Mouse (Mus musculus) left cerebral cortex, postnatal 10 days (tissue): ENCODE measurements around the gene Tspan9. TPM values are rescaled to one million over a fixed set of nuclear protein-coding genes. Genes with fewer than 3 reads are reported as not detected.

Source experiments
- DNase-seq, 2 experiments: peaks; one replicate each; pipeline ENCODE4 v3.0.0; 2021 to 2022; ENCODE audit warnings: low spot score in 2 of 2, mixed read lengths in 1 of 2; ENCODE audit errors: extremely low spot score in 1 of 2
- intact Hi-C: fragments of 180-260 bp; cut with DNase I; formaldehyde crosslinking; loops from one replicate; pipeline ENCODE4 v1.15.1; 2025
- total RNA-seq, 2 experiments: library from RNA; stranded (reverse); gene quantifications; 2 replicates each; pipeline ENCODE4 v1.2.3; 2021

The Tspan9 gene
- total RNA-seq, 2 experiments from 2014 or later: 84.7 to 89.1 TPM

DNA sequence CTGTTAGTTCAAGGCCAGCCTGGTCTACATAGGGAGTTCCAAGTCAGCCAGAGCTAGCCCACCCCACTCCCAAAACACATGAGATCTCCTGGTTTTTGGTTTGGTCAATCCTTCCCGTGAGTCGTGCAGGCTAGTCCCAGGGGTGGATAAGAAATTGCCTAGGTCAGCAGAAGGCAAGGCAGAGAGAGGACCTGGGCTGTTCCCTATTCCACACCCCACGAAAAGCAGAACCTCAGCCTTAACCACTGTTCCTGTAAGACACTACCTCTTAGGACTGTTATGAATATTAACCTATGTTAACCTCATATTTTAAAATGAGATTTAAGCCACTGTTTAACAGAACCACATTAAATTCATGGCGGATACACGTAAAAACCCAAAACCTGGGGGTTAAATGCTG is 8.4 kb downstream of the Tspan9 start:
- no peak for DNase-seq
- intact Hi-C loops: no loop called here

DNA sequence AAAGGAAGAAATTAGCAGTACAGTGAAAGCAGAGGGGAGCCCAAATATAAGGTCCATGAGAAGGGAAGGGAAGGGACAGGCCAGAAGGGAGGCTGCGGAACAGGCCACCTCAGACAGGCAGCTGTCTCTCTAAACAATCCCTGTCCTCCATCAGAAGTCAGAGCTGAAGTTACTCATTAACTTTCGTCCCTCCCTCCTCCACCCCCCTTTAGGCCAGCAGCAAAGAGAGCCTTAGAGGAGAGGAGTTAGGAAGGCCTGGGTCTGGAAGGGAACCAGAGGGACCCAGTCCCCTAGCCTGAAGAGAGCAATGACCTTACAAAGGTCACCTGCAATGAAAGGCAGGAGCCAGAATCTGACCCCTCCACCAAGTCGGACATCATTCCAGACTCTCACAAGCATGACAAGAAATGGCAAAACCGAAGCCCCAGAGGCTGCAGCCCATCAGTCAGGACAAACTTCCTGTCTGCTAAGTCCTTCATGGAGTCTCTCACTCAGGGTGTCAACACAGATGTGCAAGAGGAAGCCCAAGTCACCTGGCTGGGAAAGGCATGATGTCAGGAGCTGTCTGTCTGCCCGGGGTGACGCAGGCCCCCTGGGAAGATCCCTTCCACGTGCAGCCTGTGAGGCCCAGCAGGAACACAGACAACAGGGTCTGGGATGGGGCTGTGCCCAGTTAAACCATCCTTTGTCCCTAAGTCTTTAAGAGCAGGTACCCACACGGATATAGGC is 9.0 kb downstream of the Tspan9 start:
- no peak for DNase-seq
- intact Hi-C loops: no loop called here

DNA sequence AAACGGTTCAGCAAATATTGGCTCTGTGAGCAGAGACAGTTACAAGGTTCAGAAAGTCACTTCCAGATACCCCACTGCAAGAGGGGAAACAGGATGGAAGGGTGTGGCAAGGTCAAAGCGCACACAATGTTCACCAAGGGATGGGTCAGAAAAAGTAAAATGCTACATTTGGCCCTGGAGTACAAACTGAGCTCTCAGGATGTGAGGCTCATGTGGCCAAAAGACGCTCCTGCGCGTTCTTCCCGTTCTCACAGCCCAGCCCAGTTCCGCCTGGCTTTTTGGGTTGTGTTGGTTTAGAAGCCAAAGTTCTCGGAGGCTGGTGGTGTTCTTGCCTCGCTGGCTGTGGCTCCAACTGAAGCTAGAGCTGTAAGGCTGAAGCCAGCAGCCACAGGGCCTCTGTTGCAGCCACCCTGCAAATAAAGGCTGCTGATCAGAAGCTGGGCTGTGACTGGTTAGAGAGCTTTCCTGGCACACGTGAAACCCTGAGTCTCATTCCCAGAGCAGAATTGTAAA is 9.7 kb downstream of the Tspan9 start:
- intact Hi-C loops: no loop called here
- DNase-seq: no peak

DNA sequence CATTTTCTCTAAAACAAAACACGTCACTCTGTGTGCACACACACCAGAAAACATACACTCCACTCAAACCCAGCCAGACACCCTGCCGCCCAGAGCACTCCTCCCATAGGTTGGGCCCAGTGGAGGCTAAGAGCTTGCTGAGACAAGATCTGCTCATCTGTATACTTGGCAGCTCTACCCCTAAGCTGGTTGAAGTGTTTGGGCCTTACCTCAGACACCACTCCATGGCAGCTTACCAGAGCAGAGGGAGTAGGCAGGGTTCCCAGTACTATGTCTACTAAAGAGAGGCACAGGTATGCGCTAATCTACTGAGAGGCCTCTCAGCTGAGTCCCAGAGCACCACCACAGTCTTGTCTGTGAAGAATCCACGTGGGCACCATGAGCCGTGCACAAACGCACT is 10.8 kb downstream of the Tspan9 start:
- DNase-seq: no peak
- intact Hi-C loops: no loop called here

DNA sequence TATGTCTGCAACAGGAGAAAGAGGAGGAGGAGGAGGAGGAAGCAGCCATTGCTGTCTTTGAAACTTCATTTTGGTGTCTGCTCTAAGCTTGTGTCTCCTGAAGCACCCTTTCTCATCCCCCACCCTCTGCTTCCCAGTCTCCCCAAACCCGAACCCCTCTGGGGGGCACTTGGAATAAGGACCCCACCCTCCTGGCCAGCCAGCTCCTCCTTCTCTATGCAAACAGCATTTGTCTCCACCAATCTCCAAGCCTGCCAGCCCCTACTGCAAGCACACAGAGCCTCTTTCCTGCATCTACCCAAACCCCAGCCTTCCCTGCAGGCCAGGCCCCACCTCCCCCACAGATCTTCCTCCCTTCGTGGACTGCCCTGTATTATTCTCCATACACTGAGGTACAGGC is 12.0 kb downstream of the Tspan9 start:
- intact Hi-C loops: no loop called here
- no peak for DNase-seq

DNA sequence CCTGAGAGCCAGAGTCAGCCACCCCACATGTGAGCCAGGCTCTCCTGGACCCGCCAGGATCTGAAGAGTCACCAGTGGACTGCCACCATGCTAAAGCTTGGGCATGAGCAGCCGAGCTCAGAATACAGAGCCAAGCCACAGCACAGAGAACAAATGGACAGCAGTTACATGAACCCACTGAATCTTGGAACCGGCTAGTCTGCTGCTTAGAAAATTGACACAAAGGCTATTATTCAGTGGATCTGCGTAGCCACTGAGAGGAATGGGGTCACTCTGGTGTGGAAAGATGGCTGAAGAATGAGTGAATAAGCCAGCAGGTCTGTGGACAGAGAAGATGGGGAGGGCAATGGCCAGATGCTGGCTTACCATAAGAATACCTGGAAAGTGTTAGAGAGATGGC is 12.7 kb downstream of the Tspan9 start:
- intact Hi-C loops: no loop called here
- no peak for DNase-seq

DNA sequence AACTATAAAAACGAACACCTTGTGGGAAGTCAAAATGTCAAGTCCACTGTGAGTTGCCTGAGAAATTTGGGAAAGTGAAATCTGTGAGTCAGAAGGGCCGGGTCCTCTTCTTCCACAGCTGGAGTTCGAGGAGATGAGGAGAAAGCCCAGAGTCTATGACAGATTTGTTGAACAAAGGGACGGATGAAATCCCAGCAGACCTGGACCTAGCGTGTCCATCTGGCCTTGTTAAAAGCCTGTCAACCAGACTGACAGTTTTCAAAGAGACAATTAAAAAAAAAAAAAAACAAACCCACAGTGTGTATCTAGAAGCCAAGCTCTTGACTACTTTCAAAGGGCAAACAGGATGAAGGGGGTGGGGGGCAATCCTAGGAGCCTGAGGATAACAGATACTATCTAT is 14.0 kb downstream of the Tspan9 start:
- no peak for DNase-seq
- intact Hi-C loops: no loop called here

DNA sequence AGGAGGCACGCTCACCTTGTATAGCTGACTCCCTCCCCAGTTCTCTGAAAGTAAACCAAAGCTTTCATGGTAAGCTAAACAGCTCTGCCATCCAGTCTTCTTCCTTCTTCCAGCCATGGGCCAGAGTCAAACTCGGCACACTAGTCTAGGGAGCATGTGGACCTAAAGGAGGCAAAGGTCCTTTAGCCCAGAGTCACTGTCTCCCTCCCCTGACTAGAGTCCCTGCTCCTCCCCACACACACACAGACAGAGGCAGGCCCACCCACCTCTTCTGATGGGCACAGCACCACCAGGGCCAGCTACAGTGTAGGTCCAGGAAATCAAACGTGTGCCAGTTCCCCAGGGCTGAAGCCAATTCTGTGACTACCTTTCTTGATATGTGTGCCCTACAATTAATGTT is 16.1 kb downstream of the Tspan9 start:
- no peak for DNase-seq
- intact Hi-C loops: no loop called here

DNA sequence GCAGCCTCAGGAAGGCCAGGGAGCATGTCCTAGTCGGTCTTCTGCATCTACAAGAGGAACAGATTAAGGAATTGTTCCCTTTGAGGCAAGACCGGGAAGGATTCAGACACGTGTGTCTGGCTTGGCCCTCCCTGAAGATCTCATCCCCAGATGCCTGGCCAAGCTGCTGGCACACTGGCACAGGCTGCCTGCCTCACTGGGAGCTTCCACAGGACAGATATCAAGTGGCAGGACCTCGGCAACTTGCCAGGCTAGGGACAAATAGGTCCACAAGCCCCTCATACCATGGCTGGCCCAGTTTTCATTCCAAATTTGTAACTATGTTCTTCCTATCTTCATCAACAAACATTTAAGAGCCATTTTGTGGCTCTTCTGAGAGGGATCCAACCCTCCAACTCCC is 16.5 kb downstream of the Tspan9 start:
- intact Hi-C loops: no loop called here
- no peak for DNase-seq

DNA sequence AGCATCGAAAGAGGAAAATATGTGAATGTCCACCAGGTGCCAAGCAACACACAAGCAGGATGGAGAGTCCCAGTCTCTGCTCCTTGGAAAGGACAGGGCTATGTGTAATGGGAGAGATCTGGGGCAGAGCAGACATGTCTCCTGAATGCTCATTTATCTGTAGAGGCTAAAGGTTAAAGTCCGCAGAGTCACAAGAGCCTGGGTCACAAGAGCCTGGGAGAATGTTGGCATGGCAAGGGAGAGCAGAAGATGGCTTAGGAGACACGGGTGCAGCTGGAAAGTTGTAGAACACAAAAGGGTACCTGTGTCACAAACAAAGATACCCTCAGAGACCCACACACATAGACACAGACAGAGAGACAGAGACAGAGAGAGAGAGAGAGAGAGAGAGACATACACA is 17.9 kb downstream of the Tspan9 start:
- intact Hi-C loops: no loop called here
- no peak for DNase-seq

DNA sequence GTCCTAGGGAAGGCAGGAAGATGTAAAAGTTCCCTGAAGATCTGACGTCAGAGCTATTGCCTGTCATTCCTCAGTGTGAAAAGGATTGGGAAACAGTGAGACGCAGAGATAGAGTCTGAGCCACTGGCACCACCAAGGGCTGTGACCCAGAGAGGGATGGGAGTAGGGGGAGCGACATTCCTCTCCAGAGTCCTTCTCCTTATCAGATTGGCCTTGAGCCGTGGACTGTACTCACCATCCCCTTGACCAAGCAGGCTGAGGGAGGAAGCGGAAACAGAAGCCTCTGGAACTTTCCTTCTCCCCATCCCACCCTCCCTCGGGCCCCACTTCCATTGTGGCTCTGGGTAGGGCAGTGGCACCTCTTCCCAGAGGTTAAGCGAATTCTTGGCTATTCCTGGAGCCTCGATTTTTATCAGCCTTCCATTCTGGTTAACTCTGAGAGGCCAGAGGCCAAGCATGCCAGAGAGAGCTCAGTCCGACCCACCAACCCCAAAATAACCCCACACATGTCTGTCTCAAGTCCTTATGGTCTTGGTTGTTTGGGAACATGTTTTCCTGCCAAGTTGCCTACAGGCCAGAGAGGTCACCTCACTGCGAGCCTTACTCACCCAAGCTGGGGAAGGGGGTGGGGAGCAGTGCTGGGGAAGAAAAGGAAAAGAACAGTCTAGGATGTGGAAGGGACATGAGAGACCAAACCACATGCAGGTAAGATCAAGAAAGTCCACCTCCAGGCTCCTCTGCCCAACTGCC is 19.0 kb downstream of the Tspan9 start:
- intact Hi-C loops: no loop called here
- DNase-seq: no peak

DNA sequence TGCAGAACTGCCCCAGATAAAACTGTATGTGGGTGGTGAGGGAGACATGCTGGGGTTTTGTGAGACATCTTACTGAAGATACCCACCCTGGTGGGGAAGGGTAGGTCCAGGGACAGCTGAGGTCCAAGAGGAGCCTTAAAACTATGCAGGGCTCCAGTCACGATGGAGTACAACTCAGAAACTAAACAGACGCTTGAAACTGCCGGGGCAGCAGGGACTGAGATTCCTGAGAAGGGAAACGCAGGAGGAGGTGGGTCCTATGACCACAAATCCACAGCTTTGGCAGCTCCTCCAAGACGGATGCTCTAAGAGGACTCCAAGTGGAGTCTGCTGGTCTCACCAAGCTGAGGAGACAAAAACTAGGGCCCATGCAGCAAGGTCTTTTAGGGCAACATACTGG is 21.3 kb downstream of the Tspan9 start:
- intact Hi-C loops: no loop called here
- DNase-seq: no peak

DNA sequence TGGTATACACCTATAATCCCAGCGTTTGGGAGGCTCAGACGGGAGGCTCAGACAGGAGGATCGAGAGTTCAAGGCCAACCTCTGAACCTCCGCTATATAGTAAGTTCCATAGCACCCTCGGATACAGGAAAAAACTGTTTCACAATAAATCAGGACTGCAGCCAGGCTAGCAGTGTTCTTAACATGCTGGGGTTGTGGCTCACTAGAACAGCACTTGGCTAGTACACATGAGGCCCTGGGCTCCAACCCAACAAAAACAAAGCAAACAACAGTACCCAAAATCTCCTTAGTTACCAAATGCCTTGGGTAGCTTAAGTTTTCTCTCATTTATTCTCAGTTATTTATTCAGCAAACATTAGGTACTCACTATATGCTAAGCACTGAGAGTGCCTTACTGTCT is 21.7 kb downstream of the Tspan9 start:
- intact Hi-C loops: no loop called here
- DNase-seq: no peak

DNA sequence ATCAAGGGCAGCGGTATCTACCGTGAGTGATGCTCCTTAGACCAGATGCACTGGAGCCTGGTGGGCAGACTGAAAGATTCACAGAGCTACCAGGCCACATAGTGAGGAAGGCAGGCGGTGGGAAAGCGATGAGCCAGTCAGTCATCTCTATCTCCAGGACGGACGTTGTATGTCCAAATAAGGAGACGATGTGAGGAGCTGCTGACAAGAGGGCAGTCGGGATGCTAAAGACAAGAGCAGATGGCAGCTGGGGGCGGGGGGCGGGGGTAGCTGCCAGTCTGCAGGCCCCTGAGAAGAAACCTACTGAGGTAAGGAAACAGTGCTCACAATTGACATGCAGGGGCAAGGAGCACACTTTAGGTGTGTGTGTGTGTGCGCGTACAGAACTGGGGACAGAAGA is 22.6 kb downstream of the Tspan9 start:
- intact Hi-C loops: no loop called here

DNA sequence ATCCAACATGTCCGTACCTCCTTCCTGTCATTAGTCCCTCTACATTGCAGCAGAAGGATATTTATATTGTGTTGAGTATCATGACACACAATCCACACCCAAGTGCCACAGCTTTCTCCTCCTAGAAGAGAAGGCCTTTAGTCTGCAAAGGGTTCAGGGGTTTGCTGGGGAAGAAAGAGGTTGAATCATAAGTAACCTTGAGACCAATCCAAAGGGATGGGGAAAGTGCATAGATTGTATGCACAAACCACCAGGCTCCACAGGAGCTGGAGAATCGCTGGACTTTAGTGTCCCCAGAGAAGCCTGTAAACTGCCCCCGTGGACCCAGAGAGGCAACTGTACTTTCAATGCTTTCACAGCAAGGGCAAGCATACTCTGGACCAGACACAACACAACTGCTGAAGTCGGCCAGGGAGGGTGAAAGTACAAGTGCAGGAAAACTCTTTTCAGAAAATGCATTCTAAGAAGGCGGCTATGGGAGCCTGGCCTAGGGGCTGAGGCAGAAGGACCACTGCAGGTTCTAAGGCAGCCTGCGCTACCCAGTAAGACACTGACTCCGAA is 24.6 kb downstream of the Tspan9 start:
- intact Hi-C loops: no loop called here

More for the DNA sequence above, 22.6 kb downstream of the Tspan9 start:
- DNase-seq: no peak

DNA sequence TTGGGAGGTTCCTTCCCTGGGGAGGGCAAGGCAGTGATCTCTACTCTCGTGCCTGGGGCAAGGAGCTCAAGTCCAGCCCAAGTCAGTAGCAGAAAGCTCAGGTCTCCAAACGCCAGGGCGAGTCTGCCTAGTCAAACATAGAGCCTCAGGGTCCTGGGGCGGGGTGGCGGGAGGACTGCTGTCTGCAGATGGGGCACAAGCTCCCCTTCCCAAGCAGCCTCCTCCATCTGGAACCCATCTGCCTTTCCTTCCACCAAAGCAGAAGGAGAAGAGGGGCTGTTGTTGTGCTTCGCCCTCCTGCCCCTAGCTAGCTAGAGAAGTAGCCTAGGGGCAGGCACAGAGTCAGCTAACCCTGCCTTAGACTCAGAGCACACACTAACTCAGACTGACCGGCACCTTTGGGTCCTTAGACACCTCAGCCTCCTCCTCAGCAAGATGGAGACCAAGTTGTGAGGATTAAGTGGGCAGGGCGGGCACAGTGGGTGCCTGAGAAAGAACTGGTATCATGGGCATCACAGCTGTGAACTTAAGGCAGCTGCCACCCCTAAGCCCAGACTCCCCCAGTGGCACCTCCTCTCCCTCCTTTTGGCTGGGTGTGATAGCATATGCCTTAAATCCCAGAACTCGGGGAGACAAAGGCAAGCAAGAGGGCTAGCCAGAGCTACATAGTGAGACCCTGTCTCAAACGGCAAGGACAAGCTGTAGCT is 26.4 kb downstream of the Tspan9 start:
- intact Hi-C loops: no loop called here
- no peak for DNase-seq

More for the DNA sequence above, 24.6 kb downstream of the Tspan9 start:
- DNase-seq: no peak

DNA sequence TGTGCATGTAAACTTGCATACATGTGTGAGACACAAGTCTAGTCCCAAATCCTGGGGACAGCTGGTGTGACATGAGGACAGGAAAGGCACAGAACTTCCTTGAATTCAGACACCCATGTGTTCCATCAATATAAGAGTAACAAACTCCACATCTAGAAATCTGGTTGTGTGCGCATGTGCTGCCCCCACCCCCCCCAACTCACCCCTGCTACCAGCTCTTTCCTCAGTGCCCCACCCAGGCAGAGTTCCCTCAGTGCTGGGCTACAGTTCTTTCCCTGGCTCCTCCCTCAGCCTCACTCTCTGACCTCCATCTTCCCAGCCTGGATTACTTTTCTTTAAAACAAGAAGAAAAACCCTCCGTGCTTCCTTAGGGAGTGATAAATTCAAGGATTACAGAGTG is 27.1 kb downstream of the Tspan9 start:
- intact Hi-C loops: no loop called here
- no peak for DNase-seq

DNA sequence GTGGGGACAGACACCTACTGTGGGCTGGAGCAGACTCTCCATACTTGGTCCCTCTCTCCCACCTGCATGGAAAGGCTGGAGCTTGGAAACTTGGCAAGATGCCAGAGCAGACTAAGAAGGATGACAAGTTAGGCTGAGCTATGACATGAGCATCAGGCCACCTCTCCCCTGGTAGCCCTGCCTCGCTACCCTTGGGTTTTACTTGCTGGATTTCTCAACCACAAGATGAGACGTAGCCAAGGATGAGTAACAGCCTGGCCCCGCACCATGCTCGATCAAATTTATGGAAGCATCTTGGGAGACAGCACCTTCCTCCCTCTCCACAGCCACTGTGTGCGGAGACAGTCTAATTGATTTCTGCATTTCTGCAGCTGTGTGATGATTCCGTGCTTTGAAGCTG is 28.3 kb downstream of the Tspan9 start:
- no peak for DNase-seq
- intact Hi-C loops: no loop called here

DNA sequence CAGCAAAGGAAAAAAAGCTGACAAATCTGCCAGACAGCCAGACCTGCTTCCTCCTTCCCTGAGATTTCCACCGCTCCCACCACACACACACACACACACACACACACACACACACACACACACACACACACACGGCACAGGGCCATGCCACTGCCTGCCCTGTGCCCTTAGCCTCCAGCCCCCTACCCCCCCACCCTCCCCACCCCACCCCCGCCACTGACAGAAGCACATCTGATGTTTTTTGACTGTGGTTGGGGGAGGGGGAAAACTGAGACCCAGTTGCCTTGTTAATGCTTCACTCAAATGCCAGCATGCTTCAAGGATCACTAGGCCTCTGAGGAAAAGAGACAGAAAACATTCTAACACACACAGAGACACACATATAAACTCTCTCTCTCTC is 30.8 kb downstream of the Tspan9 start:
- DNase-seq: no peak
- intact Hi-C loops: no loop called here

DNA sequence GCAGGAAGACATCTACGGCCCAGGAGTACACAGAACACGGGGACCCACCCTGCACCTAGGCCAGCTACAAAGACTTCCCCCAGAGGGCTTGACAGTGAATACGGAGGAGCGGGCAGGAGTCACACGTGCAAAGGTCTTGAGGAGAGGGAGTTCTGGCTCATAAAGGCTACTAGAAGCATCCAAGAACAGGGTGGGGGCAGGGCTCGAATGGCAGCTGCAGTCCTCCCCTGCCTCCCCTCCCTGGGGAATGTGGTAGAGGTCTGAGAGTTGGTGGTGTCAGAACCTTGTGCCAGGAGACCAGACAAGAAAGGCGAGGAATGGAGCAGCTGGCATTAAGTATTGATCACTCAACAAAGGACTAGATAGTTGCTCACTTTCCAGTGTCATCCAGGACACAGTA is 31.6 kb downstream of the Tspan9 start:
- intact Hi-C loops: no loop called here
- DNase-seq: no peak
